Mouse (Mus musculus) hindbrain, postnatal 0 days (tissue): ENCODE results near the gene Pnpla3. TPM values are rescaled to one million over a fixed set of nuclear protein-coding genes. Genes with fewer than 3 reads are reported as not detected.

ENCODE experiments used
- ATAC-seq: fragments of 200-750 bp; cut with Nextera tagmentation; 2 replicates; pipeline ENCODE4 v1.8.0; 2017; ENCODE audit warnings: mild to moderate bottlenecking, moderate TSS enrichment, moderate library complexity
- DNase-seq: peaks from one replicate; pipeline ENCODE4 v3.0.0-alpha.2; 2015; ENCODE audit warnings: low spot score
- H3K27ac ChIP-seq: fragments of 300-500 bp; sonication (generic); 2 replicates; pipeline ENCODE4 v1.5.1; 2014; ENCODE audit warnings: mild to moderate bottlenecking
- H3K27me3 ChIP-seq: fragments of 300-500 bp; sonication (generic); 2 replicates; pipeline ENCODE4 v1.6.1; 2014; ENCODE audit warnings: low read length, mixed read lengths; ENCODE audit not compliant: insufficient read depth
- H3K36me3 ChIP-seq: fragments of 300-500 bp; sonication (generic); 2 replicates; pipeline ENCODE4 v1.6.1; 2014; ENCODE audit warnings: low read length, mixed read lengths; ENCODE audit not compliant: insufficient read depth
- H3K4me1 ChIP-seq: fragments of 300-500 bp; sonication (generic); 2 replicates; pipeline ENCODE4 v1.6.1; 2014; ENCODE audit warnings: antibody characterized with exemption, low read length, mixed read lengths; ENCODE audit not compliant: insufficient read depth
- H3K4me2 ChIP-seq: fragments of 300-500 bp; sonication (generic); 2 replicates; pipeline ENCODE4 v1.6.1; 2014; ENCODE audit warnings: low read depth, mild to moderate bottlenecking, low read length, moderate library complexity, mixed read lengths
- H3K4me3 ChIP-seq: fragments of 300-500 bp; sonication (generic); 2 replicates; pipeline ENCODE4 v1.5.1; 2014; ENCODE audit warnings: low read length
- H3K9ac ChIP-seq: fragments of 300-500 bp; sonication (generic); replicated peaks from 2 replicates; pipeline ENCODE4 v1.6.1; 2014; ENCODE audit warnings: mild to moderate bottlenecking, low read length, moderate library complexity, mixed read lengths
- H3K9me3 ChIP-seq: fragments of 300-500 bp; sonication (generic); 2 replicates; pipeline ENCODE4 v1.6.1; 2016; ENCODE audit warnings: low read length, mixed read lengths
- CTCF ChIP-seq: IDR thresholded peaks from 2 replicates; pipeline ENCODE4 v1.5.1; 2016; ENCODE audit warnings: antibody characterized with exemption, control low read depth, low read depth
- WGBS: fragments of 180-500 bp; shearing (Covaris S2); extraction: QIAGEN DNeasy Blood & Tissue Kit; methylation state at CpG from one replicate; pipeline ENCODE4 v1.1.7; 2014; 5-methylcytosine and 5-hydroxymethylcytosine counted together
- polyA plus RNA-seq: library from polyadenylated mRNA; unstranded; fragments of >200 nt; fragmentation: Nextera tagmentation; extraction: Ambion mirVana; gene quantifications from 2 replicates; pipeline ENCODE4 v1.2.1, GENCODE M21; 2015
- total RNA-seq: library from RNA; depleted of rRNA; stranded (reverse); fragments of >200 nt; gene quantifications from 2 replicates; pipeline ENCODE4 v1.2.3, GENCODE M21; 2014

Gene Pnpla3
- total and polyA plus RNA-seq, 2 experiments from 2014 or later, result 6.2 to 15.4 TPM

DNA sequence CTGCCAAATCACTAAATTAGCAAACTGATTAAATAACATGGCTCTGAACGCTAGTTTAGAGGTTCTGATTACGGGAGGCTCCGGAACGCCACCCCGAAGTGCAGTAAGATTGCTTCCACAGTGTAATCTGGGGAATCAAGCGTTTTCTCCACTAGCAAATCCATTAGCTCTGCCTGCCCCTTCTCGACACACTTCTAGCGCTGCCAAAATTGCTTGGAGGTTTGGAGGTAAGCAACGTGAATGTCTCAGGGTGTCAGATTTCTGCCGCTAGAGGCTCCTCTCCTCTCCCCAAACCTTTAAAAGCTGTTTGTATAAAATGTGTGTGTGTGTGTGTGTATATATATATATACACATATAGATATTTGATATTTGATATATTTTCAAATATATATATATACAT is 57.1 kb downstream of the Pnpla3 start:
- H3K36me3 ChIP-seq, result no peaks in the 10 kb centered on the region
- WGBS, result 35% methylated on average over 10 of the region's 10 CpGs
- no peak for ATAC-seq
- H3K4me3 ChIP-seq, result no peak overlapping the region
- H3K4me1 ChIP-seq, result no peaks in the 10 kb centered on the region
- H3K4me2 ChIP-seq, result no peak overlapping the region
- DNase-seq, result peak; percentile 63
- no peaks in the 10 kb centered on the region for H3K9me3 ChIP-seq
- TF ChIP-seq CTCF, result peak; percentile 29; the same call in 1 of the 2 replicates
- no peak overlapping the region for H3K27ac ChIP-seq
- no peak overlapping the region for H3K9ac ChIP-seq
- no peaks in the 10 kb centered on the region for H3K27me3 ChIP-seq

DNA sequence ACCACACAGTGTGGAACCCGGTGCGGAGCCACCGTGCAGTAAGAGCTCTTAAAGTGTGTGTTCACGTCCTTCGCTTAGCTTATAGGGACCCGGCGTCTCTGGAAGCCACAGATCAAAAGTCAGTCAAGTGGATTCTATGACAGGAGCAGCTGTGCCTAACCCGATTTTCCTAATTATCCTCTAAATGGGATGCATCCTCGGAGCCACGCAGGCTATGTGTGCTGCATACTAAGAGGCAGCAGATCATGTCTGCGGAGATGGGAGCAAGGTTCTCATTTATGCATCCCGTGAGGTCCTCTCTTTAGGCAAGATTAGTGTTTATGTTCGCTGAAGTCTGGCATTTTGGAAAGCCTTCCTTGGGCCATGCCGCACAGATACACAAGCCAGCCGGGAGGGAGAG is 59.3 kb downstream of the Pnpla3 start:
- H3K9me3 ChIP-seq, result no peaks in the 10 kb centered on the region
- H3K4me1 ChIP-seq, result peaks cover 13% of the 10 kb centered on the region
- H3K36me3 ChIP-seq, result no peaks in the 10 kb centered on the region
- no peak for TF ChIP-seq CTCF
- H3K27ac ChIP-seq, result no peak overlapping the region
- DNase-seq (peak; percentile 72), ATAC-seq (peak; percentile 34; the same call in 1 of the 2 replicates)
- no peak overlapping the region for H3K4me3 ChIP-seq
- H3K9ac ChIP-seq, result no peak overlapping the region
- no peaks in the 10 kb centered on the region for H3K27me3 ChIP-seq
- H3K4me2 ChIP-seq, result no peak overlapping the region
- 27% methylated on average over 15 of the region's 15 CpGs for whole genome bisulfite sequencing

DNA sequence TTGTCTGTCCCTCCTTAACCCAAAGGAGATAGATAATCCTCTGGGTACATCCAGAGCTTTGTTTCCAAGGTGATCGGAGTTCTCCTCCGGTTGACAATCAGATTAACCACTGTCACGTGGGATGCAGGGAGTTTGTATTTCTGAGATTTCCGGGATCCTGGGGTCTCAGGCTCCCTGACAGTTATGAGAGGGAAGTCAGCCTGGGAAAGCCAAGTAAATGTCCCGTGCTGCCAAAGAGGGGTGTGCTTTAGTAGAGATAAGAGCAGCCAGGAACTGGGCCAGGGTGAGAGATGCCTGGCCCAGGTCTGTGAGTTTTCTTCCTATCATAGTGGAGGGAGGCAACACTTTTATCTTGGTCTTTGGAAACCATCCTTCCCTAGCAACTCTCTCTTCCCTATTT is 63.0 kb downstream of the Pnpla3 start:
- Histone ChIP-seq H3K4me2 (peak overlapping the region; percentile 87), H3K36me3 (no peaks in the 10 kb centered on the region), H3K4me3 (no peak overlapping the region), H3K9ac (no peak overlapping the region), H3K27ac (peak overlapping the region; percentile 55; the same call in 1 of the 2 replicates), H3K4me1 (peaks cover 27% of the 10 kb centered on the region), H3K27me3 (no peaks in the 10 kb centered on the region), H3K9me3 (no peaks in the 10 kb centered on the region)
- TF ChIP-seq CTCF, result no peak
- no peak for ATAC-seq
- 16% methylated on average over 5 of the region's 5 CpGs for WGBS
- no peak for DNase-seq

GRCm38 (mm10) chr15:84231113-84231712 is 63.6 kb downstream of the Pnpla3 start:
- ATAC-seq, result peak; percentile 4; the same call in 1 of the 2 replicates
- DNase-seq, result peak; percentile 67
- Histone ChIP-seq H3K4me2 (peak overlapping the region; percentile 87), H3K27me3 (no peaks in the 10 kb centered on the region), H3K36me3 (no peaks in the 10 kb centered on the region), H3K4me1 (peaks cover 27% of the 10 kb centered on the region), H3K9me3 (no peaks in the 10 kb centered on the region), H3K27ac (peak overlapping the region; percentile 55), H3K9ac (peak overlapping the region; percentile 53), H3K4me3 (peak overlapping the region; percentile 38)
- 6% methylated on average over 16 of the region's 16 CpGs for WGBS
- no peak for TF ChIP-seq CTCF

DNA sequence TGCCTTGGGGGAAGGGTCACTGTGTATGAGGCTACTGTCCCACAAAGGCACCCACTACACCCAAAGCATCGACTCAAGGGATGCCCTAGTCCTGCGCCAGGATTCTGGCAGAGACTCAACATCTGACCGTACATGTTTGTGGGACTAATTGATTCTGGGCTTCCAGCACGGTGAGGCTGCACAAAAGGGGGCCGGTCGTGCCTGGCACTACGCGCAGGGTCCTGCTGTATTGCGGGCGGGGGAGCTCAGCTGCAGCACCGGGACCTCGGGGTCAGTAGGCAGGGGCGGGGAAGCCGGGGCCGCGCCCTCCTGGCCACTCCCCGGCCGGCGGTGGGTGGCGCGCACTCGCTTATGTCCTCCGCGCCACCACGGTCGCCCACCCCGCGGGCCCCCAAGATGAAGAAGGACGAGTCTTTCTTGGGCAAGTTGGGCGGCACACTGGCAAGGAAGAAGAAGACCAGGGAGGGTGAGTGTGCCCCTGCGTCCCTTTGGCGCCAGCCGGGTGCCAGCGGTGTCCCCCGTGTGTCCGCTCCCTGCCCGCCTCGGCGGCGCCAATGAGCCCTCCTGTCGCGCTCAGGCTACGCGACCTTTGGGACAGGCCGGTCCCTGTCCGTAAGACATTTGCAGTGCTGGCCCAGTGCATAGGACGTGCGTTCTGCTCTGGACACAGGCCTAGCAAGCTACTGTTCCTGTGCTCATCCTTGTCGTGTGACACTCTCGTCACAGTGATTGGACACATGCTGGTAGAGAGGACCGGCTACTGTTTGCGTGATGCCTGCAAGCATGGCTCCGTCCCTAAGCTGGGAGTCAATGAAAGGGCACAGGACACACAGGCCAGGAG is 64.3 kb downstream of the Pnpla3 start, which contains the start of gene Parvb:
TSS of gene Parvb (plus strand) at position 323 of the 841 bp plus-strand sequence.
- peak; percentile 67 for ATAC-seq

DNA sequence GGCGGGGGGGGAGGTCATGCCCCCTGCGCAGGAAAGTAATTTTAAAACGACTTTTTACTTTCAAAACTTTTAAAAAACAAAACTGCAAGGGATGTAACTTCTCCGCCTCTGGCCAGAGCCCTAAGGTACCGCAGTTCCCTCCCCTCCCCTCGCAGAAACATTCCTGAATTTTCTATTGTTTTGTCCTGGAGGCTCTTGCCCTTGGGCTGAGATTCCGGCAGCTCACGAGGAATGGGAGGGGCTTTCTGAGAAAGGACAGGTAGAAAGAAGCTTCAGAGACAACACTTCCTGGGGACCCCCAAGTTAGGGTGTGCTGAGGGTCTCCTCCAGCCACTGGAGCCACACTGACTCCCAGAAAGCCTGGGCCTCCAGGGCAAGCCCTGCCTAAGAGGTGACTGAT is 65.0 kb downstream of the Pnpla3 start:
- H3K27ac ChIP-seq, result no peak overlapping the region
- 30% methylated on average over 8 of the region's 8 CpGs for WGBS

More for the DNA sequence above, 64.3 kb downstream of the Pnpla3 start, which contains the start of gene Parvb:
- under 1% methylated on average over 53 of the region's 53 CpGs for WGBS
- Histone ChIP-seq H3K4me1 (peaks cover 27% of the 10 kb centered on the region), H3K27ac (peak within 1 kb of the TSS; percentile 55), H3K9me3 (no peaks in the 10 kb centered on the region), H3K4me2 (peak within 1 kb of the TSS; percentile 87), H3K27me3 (no peaks in the 10 kb centered on the region), H3K9ac (peak within 1 kb of the TSS; percentile 53), H3K36me3 (no peaks in the 10 kb centered on the region), H3K4me3 (peak within 1 kb of the TSS; percentile 38)
- no peak for TF ChIP-seq CTCF
- DNase-seq, result peak; percentile 62

More for the DNA sequence above, 65.0 kb downstream of the Pnpla3 start:
- H3K4me2 ChIP-seq, result peak overlapping the region; percentile 87
- no peaks in the 10 kb centered on the region for H3K27me3 ChIP-seq
- no peaks in the 10 kb centered on the region for H3K9me3 ChIP-seq
- peaks cover 27% of the 10 kb centered on the region for H3K4me1 ChIP-seq
- no peaks in the 10 kb centered on the region for H3K36me3 ChIP-seq
- peak overlapping the region; percentile 38 for H3K4me3 ChIP-seq
- ATAC-seq (no peak), DNase-seq (no peak)
- H3K9ac ChIP-seq, result no peak overlapping the region
- TF ChIP-seq CTCF, result no peak
